Mouse (Mus musculus) liver, embryonic 13.5 days (tissue): ENCODE measurements at regions not wholly inside any gene's neighbourhood (a gene's known extent, or its start where the extent isn't known, plus 50 kb on each side); places are given as distances from the start of the nearest gene placed in this dataset.
A peak's percentile ranks its signal among the peaks of the same experiment; 100 is the strongest.

Source experiments
- ATAC-seq: fragments of 200-750 bp; cut with Nextera tagmentation; 2 replicates; pipeline ENCODE4 v1.8.0; 2017; ENCODE audit warnings: low read depth, mild to moderate bottlenecking, moderate number of reproducible peaks, moderate library complexity
- DNase-seq: peaks from one replicate; pipeline ENCODE4 v3.0.0; 2022
- H3K27ac ChIP-seq: fragments of 300-500 bp; sonication (generic); 2 replicates; pipeline ENCODE4 v1.5.1; 2015; ENCODE audit warnings: moderate library complexity, mild to moderate bottlenecking, inconsistent platforms
- H3K27me3 ChIP-seq: fragments of 300-500 bp; sonication (generic); 2 replicates; pipeline ENCODE4 v1.6.1; 2015; ENCODE audit warnings: mild to moderate bottlenecking, inconsistent platforms
- H3K36me3 ChIP-seq: fragments of 300-500 bp; sonication (generic); 2 replicates; pipeline ENCODE4 v1.6.1; 2015; ENCODE audit warnings: mild to moderate bottlenecking, inconsistent platforms
- H3K4me1 ChIP-seq: fragments of 300-500 bp; sonication (generic); replicated peaks from 2 replicates; pipeline ENCODE4 v1.6.1; 2015; ENCODE audit warnings: inconsistent platforms
- H3K4me2 ChIP-seq: fragments of 300-500 bp; sonication (generic); 2 replicates; pipeline ENCODE4 v1.6.1; 2015; ENCODE audit warnings: inconsistent platforms, mild to moderate bottlenecking, moderate library complexity
- H3K4me3 ChIP-seq: fragments of 300-500 bp; sonication (generic); replicated peaks from 2 replicates; pipeline ENCODE4 v1.5.1; 2015; ENCODE audit warnings: mild to moderate bottlenecking, inconsistent platforms
- H3K9ac ChIP-seq: fragments of 300-500 bp; sonication (generic); 2 replicates; pipeline ENCODE4 v1.6.1; 2015; ENCODE audit warnings: mild to moderate bottlenecking, inconsistent platforms
- H3K9me3 ChIP-seq: fragments of 300-500 bp; sonication (generic); replicated peaks from 2 replicates; pipeline ENCODE4 v1.6.1; 2016; ENCODE audit warnings: inconsistent platforms
- WGBS: fragments of 180-500 bp; shearing (Covaris S2); methylation state at CpG from one replicate; pipeline ENCODE4 v1.1.7; 2015; ENCODE audit not compliant: insufficient replicate concordance; 5-methylcytosine and 5-hydroxymethylcytosine counted together

DNA sequence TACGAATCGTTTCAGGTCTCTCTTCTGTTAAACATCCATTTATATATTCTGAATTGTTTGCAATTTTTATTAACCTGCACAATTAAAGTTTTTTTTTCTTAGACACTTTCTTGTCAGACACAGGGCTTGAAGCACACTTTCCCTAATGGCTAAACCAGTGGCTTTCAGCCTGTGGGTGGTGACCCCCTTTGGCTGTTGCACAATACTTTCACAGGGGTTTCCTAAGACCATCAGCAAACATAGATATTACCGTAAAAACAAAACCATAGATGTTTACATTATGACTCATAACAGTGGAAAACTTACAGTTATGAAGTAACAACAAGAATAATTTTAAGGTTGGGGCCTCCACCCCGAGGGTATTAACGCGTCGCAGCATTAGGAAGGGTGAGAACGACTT lies 378.6 kb downstream of the Pmp22 start:
- no peak overlapping the region for H3K27ac ChIP-seq
- no peaks in the 10 kb centered on the region for H3K36me3 ChIP-seq
- H3K27me3 ChIP-seq, result no peaks in the 10 kb centered on the region
- no peaks in the 10 kb centered on the region for H3K4me1 ChIP-seq
- DNase-seq (no peak), ATAC-seq (no peak)
- no peak overlapping the region for H3K4me2 ChIP-seq
- H3K9ac ChIP-seq, result no peak overlapping the region
- no peaks in the 10 kb centered on the region for H3K9me3 ChIP-seq
- WGBS, result 76% methylated on average over 8 of the region's 8 CpGs
- no peak overlapping the region for H3K4me3 ChIP-seq

DNA sequence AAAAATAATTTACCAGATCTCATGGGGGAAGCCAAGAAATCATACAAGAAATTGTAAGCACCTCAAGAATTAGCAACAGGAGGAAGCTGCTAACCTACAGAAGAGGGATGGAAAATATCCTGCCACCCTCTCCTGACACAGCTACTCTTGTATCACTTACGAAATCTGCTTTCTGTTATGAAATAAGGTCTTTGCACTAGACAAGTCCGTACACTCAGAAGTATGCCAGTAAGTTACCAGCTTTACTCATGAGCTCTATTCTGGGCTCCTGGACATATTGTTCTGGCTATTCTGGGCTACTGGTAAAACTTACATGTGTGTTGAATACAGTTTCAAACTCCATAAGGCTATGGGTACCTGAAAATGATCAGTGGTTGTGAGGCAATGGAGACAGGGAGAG lies 379.9 kb downstream of the Pmp22 start:
- Histone ChIP-seq H3K27me3 (no peaks in the 10 kb centered on the region), H3K4me3 (no peak overlapping the region), H3K9me3 (no peaks in the 10 kb centered on the region), H3K27ac (no peak overlapping the region), H3K4me1 (no peaks in the 10 kb centered on the region), H3K4me2 (no peak overlapping the region), H3K36me3 (no peaks in the 10 kb centered on the region), H3K9ac (no peak overlapping the region)
- 63% methylated on average over 2 of the region's 2 CpGs for WGBS
- no peak for ATAC-seq
- no peak for DNase-seq

DNA sequence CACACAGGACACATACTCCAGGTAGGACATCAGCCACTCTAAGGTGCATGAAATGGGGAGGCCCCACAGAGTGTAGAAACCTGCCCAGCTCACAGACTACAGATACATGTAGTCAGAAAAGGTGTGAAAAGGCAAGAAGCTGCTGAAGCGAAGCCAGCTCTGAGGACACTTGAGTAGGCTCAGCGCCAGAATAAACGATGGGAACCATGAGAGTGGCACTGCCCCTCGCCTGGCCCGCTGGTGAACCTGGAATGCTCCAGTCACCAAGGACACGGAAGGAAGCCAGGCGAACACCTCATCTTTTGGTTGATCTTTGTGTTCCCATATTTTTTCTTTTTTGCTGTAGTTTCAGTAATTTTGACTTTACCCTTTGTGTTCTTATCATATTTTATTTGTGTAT lies 381.8 kb downstream of the Pmp22 start:
- H3K36me3 ChIP-seq, result no peaks in the 10 kb centered on the region
- H3K9me3 ChIP-seq, result no peaks in the 10 kb centered on the region
- H3K4me2 ChIP-seq, result no peak overlapping the region
- DNase-seq (no peak), ATAC-seq (no peak)
- no peak overlapping the region for H3K9ac ChIP-seq
- no peak overlapping the region for H3K4me3 ChIP-seq
- no peaks in the 10 kb centered on the region for H3K4me1 ChIP-seq
- no peak overlapping the region for H3K27ac ChIP-seq
- WGBS, result 69% methylated on average over 7 of the region's 7 CpGs
- no peaks in the 10 kb centered on the region for H3K27me3 ChIP-seq

GRCm38 (mm10) chr11:63514615-63515014 lies 385.8 kb downstream of the Pmp22 start:
- H3K36me3 ChIP-seq, result no peaks in the 10 kb centered on the region
- DNase-seq, result no peak

DNA sequence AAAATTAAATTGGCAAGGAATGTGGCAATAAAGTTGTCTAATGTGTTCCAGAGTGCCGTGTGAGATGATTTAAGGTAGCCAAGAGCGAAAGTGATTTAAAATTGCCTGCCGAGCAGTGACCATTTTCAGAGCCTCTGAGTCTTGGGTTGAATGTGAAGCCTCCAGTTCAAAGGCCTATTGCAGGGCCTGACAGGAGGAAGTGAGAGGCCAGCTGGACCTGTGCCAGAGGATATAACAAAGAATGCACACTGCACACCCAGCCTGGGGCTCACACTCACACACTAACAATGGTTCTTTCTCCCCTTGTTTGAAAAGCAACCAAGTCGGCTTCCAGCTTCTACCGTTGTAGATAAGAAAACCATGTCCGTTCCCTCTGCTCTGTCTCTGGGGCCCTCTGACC lies 390.1 kb downstream of the Pmp22 start:
- Histone ChIP-seq H3K4me2 (no peak overlapping the region), H3K4me1 (peaks cover 5% of the 10 kb centered on the region; the same call in 1 of the 2 replicates), H3K27ac (no peak overlapping the region), H3K36me3 (no peaks in the 10 kb centered on the region), H3K9me3 (no peaks in the 10 kb centered on the region), H3K9ac (no peak overlapping the region), H3K27me3 (no peaks in the 10 kb centered on the region), H3K4me3 (no peak overlapping the region)
- DNase-seq (no peak), ATAC-seq (0 out of 2 replicates have a peak, but pooled peaks have one; percentile 18)
- 48% methylated on average over 6 of the region's 6 CpGs for WGBS

More at GRCm38 (mm10) chr11:63514615-63515014, 385.8 kb downstream of the Pmp22 start:
- Histone ChIP-seq H3K27me3 (no peaks in the 10 kb centered on the region), H3K9ac (no peak overlapping the region), H3K4me1 (peaks cover 5% of the 10 kb centered on the region; the same call in 1 of the 2 replicates), H3K27ac (no peak overlapping the region), H3K9me3 (no peaks in the 10 kb centered on the region), H3K4me3 (no peak overlapping the region), H3K4me2 (no peak overlapping the region)
- no peak for ATAC-seq
- WGBS, result 53% methylated on average over 3 of the region's 3 CpGs

DNA sequence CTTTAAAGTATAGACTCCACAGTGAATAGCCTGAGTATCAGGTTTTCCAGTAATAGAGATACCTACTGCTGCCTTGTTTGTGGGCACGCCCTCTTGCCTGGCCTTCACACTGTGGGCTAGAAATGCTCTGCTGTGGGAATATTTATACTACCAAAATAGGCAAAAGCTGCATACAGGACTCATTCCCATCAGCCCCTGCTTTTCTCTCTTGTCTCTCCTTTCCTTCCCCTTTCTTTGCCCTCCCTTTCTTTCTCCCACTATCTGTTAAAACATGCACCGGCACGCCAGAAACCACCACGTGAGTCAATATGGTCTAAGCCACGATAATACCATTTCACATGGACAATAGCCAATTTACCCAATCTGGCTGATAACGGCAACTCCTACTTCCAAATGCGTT lies 395.5 kb downstream of the Pmp22 start:
- H3K9ac ChIP-seq, result no peak overlapping the region
- peaks cover under 1% of the 10 kb centered on the region; the same call in 1 of the 2 replicates for H3K4me1 ChIP-seq
- H3K27ac ChIP-seq, result no peak overlapping the region
- H3K27me3 ChIP-seq, result no peaks in the 10 kb centered on the region
- WGBS, result 46% methylated on average over 7 of the region's 7 CpGs
- H3K36me3 ChIP-seq, result no peaks in the 10 kb centered on the region
- ATAC-seq (no peak), DNase-seq (no peak)
- H3K4me2 ChIP-seq, result no peak overlapping the region
- no peaks in the 10 kb centered on the region for H3K9me3 ChIP-seq
- H3K4me3 ChIP-seq, result no peak overlapping the region

DNA sequence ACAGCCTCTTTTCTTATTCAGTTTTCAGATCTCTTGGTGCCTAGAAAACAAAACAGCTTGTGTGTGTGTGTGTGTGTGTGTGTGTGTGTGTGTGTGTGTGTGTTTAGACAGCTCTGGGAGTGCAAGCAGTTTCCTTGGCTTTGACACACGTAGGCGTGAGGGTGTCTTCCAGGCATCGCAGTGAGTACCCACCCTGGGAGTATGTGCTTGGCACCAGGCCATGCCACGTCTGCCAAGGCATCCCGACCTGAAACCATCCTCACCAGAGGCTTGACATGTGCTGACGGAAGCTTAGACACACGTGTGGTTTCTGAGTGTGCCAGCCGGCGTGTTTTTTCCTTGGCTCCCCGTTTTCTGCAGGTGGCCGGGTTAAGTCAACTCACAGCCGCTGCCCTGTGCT lies 396.6 kb downstream of the Pmp22 start:
- DNase-seq (no peak), ATAC-seq (no peak)
- WGBS, result 71% methylated on average over 12 of the region's 12 CpGs
- no peak overlapping the region for H3K4me2 ChIP-seq
- no peaks in the 10 kb centered on the region for H3K4me1 ChIP-seq
- no peak overlapping the region for H3K4me3 ChIP-seq
- no peaks in the 10 kb centered on the region for H3K36me3 ChIP-seq
- H3K27me3 ChIP-seq, result no peaks in the 10 kb centered on the region
- no peak overlapping the region for H3K27ac ChIP-seq
- no peak overlapping the region for H3K9ac ChIP-seq
- no peaks in the 10 kb centered on the region for H3K9me3 ChIP-seq

DNA sequence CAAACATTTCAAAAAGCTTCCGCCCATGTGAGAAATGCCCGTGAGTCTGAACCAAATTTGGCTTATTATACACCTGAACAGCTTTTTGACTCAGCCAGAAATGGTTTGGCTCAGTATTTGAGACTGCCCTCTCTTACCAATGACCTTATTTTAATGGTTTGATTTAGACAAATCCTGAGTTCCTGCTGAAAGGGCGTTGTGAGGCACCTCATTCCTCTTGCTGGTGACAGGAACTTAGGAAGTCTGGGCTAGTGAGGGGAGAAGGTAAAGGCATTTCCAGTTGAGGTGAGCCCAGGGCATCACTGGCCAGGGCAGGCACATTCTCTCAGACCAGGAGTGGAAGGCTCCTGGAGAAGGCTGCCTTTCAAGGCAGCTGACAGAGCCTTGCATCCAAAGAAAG lies 396.1 kb downstream of the Hs3st3b1 start:
- Histone ChIP-seq H3K4me2 (no peak overlapping the region), H3K4me1 (no peaks in the 10 kb centered on the region), H3K9ac (no peak overlapping the region), H3K27ac (no peak overlapping the region), H3K9me3 (no peaks in the 10 kb centered on the region), H3K36me3 (no peaks in the 10 kb centered on the region), H3K27me3 (no peaks in the 10 kb centered on the region), H3K4me3 (no peak overlapping the region)
- ATAC-seq (no peak), DNase-seq (no peak)
- WGBS, result 71% methylated on average over 3 of the region's 3 CpGs

DNA sequence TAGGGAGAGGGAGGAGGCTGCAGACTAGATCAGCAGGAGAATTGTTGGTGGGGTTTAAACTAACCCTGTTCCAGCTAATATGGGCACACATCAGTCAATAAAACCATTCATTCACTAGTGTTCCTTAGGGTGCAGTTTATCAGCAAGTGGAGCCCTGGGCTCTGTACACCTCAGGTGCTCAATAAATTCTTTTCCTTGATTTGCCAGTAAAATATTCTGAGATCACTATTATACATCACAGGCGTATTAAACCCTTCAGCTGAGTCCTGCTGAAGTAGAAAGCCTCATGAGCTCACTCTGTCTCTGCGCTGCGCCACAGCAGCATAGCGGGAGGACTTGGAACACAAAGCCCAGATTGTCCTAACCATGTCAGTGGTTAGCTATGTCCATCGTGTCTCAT lies 389.3 kb downstream of the Hs3st3b1 start:
- WGBS, result 74% methylated on average over 5 of the region's 5 CpGs

DNA sequence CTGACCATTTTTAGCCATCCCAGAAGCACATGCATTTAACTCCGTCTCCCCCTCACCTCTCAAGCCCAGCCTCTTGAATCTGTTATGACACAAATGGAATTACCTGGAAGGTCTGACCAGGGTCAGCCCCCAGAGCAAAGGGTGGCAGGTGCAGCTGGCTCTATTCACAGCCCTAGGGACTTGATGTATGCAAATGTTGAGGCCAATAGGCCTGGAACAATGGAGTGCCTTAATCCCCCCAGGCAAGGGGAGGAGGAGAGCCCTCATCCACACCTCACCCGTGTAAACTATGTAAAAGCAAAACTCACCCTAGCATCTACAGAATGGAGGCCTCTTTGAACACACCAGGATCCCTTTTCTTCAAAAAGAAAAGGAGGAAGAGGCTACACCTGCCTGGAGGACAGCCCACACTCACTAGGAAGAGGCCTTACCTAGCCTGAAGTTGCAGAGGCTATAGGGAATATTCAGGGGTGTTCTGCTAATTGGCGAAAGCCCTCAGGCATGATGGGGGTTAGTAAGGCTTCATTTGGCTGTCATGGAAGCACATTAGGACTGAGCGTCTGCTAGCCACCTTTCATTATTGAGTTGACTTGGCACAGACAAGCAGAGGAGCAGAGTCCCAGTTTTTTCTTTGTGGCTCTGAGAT lies 388.4 kb downstream of the Hs3st3b1 start:
- no peak overlapping the region for H3K9ac ChIP-seq
- DNase-seq (no peak), ATAC-seq (no peak)
- no peaks in the 10 kb centered on the region for H3K27me3 ChIP-seq
- 35% methylated on average over 4 of the region's 4 CpGs for WGBS
- no peak overlapping the region for H3K4me2 ChIP-seq
- no peaks in the 10 kb centered on the region for H3K4me1 ChIP-seq
- no peaks in the 10 kb centered on the region for H3K9me3 ChIP-seq
- H3K36me3 ChIP-seq, result no peaks in the 10 kb centered on the region
- H3K27ac ChIP-seq, result no peak overlapping the region
- no peak overlapping the region for H3K4me3 ChIP-seq

More for the DNA sequence above, 389.3 kb downstream of the Hs3st3b1 start:
- Histone ChIP-seq H3K9me3 (no peaks in the 10 kb centered on the region), H3K4me2 (no peak overlapping the region), H3K9ac (no peak overlapping the region), H3K4me3 (no peak overlapping the region), H3K27ac (no peak overlapping the region), H3K36me3 (no peaks in the 10 kb centered on the region), H3K4me1 (no peaks in the 10 kb centered on the region), H3K27me3 (no peaks in the 10 kb centered on the region)
- DNase-seq (no peak), ATAC-seq (no peak)

- Histone ChIP-seq H3K9ac (no peak overlapping the region), H3K4me3 (no peak overlapping the region), H3K4me1 (no peaks in the 10 kb centered on the region), H3K27me3 (no peaks in the 10 kb centered on the region), H3K9me3 (no peaks in the 10 kb centered on the region), H3K27ac (no peak overlapping the region), H3K4me2 (no peak overlapping the region), H3K36me3 (no peaks in the 10 kb centered on the region)
- DNase-seq, result no peak
- ATAC-seq, result no peak
- WGBS, result 58% methylated on average over 3 of the region's 3 CpGs
Observed at GRCm38 (mm10) chr11:63537693-63538092, 384.4 kb downstream of the Hs3st3b1 start.

DNA sequence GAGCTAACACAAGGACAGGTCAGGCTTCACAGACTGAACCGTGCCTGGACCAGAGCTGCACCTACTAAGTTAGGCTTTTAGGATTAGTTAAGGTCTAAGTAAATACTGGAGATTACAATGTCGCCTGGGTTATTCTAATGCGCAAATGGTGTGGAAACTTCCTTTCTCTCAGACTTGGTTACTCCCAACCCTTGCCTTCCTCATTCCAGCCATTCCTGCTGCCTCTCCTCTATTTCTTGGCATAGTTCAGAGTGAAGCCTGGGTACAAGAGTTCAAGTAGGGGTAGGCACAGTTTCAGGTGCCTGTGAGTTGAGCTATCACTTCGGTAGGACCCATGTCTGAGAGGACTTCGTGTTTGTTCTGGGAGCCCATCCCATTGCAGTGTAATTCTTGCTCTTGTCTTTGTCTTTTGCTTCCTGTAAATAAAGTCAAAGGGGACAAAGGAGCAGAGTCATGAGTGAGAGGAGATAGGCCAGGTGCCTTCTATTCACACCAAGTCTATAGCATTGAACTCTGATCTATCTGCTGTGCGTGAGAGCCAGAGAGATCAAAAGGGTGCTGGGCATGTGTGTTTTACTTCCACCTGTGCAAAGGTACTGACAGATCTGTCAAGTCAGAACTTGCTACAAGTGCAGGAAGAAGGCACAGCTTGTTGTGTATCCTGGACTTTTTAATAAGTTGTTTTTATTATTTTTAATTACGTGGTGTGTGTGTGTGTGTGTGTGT lies 378.0 kb downstream of the Hs3st3b1 start:
- Histone ChIP-seq H3K4me3 (no peak overlapping the region), H3K36me3 (no peaks in the 10 kb centered on the region), H3K27ac (no peak overlapping the region), H3K9ac (no peak overlapping the region), H3K9me3 (no peaks in the 10 kb centered on the region), H3K4me2 (no peak overlapping the region), H3K27me3 (no peaks in the 10 kb centered on the region), H3K4me1 (no peaks in the 10 kb centered on the region)
- no peak for DNase-seq
- 62% methylated on average over 7 of the region's 7 CpGs for WGBS
- ATAC-seq, result no peak
